Mouse (Mus musculus) stomach, embryonic 15.5 days (tissue): ENCODE measurements at regions not wholly inside any gene's neighbourhood (a gene's known extent, or its start where the extent isn't known, plus 50 kb on each side); places are given as distances from the start of the nearest gene placed in this dataset.

Experiments
- ATAC-seq: fragments of 200-750 bp; cut with Nextera tagmentation; 2 replicates; pipeline ENCODE4 v1.8.0; 2017; ENCODE audit warnings: low read depth, moderate number of reproducible peaks, moderate TSS enrichment; ENCODE audit not compliant: insufficient read depth, low FRiP score
- H3K27ac ChIP-seq: fragments of 300-500 bp; sonication (generic); 2 replicates; pipeline ENCODE4 v1.5.1; 2015; ENCODE audit warnings: mild to moderate bottlenecking, inconsistent platforms
- H3K27me3 ChIP-seq: fragments of 300-500 bp; sonication (generic); replicated peaks from 2 replicates; pipeline ENCODE4 v1.6.1; 2015; ENCODE audit warnings: inconsistent platforms
- H3K36me3 ChIP-seq: fragments of 300-500 bp; sonication (generic); 2 replicates; pipeline ENCODE4 v1.6.1; 2015; ENCODE audit warnings: inconsistent platforms
- H3K4me1 ChIP-seq: fragments of 300-500 bp; sonication (generic); 2 replicates; pipeline ENCODE4 v1.6.1; 2015; ENCODE audit warnings: inconsistent platforms
- H3K4me2 ChIP-seq: fragments of 300-500 bp; sonication (generic); 2 replicates; pipeline ENCODE4 v1.6.1; 2015; ENCODE audit warnings: mild to moderate bottlenecking, inconsistent platforms
- H3K4me3 ChIP-seq: fragments of 300-500 bp; sonication (generic); replicated peaks from 2 replicates; pipeline ENCODE4 v1.5.1; 2015; ENCODE audit warnings: inconsistent platforms
- H3K9ac ChIP-seq: fragments of 300-500 bp; sonication (generic); 2 replicates; pipeline ENCODE4 v1.6.1; 2015; ENCODE audit warnings: inconsistent platforms
- H3K9me3 ChIP-seq: fragments of 300-500 bp; sonication (generic); 2 replicates; pipeline ENCODE4 v1.6.1; 2016; ENCODE audit warnings: inconsistent platforms
- WGBS: fragments of 180-500 bp; shearing (Covaris S2); methylation state at CpG from one replicate; pipeline ENCODE4 v1.1.7; 2015; 5-methylcytosine and 5-hydroxymethylcytosine counted together

DNA sequence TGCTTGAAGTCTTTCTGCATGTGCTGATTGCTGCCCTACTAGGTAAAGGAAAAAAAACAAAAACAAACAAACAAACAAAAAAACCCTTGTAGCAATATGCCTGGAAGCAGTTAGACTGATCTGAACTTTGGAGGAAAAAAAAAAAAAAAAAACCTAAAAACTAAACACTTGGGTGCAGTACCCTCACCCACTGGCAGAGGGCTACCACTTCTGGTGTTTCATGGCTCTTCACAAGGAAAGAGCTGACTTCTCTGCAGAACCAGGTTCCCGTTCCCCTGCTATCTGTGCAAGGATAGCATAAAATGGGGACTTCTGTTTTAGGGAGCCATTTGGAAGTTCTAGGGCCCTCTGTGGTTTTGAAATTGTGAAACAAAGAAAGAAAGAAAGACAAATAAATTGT, 52.2 kb upstream of the Otud4 start:
- Histone ChIP-seq H3K27ac (no peak overlapping the region), H3K4me1 (no peaks in the 10 kb centered on the region), H3K9ac (no peak overlapping the region), H3K4me2 (no peak overlapping the region), H3K4me3 (no peak overlapping the region), H3K27me3 (no peaks in the 10 kb centered on the region), H3K36me3 (no peaks in the 10 kb centered on the region), H3K9me3 (no peaks in the 10 kb centered on the region)
- 13% methylated on average over 1 of the region's 1 CpGs for WGBS
- no peak for ATAC-seq

DNA sequence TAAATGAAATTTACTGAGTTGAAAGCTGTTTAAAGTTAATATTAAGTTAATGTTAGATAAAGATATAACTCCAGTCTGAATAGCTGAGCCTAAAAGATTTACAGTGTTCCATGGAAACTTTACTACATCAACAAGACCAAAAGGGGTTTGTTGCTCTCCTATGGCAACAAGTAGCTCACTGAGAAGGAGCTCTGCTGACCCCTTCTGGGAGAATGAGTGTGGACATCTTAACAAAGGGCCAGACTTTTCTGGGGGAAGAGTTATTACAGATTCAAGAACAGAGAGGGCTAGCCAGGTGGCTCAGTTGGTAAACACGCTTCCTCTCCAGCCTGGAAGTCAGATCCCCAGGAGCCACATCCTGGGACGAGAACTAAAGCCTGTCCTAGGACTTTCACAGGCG, 54.5 kb upstream of the Otud4 start:
- 0 out of 2 replicates have a peak, but pooled peaks have one; percentile 35 for ATAC-seq
- 20% methylated on average over 3 of the region's 3 CpGs for WGBS

DNA sequence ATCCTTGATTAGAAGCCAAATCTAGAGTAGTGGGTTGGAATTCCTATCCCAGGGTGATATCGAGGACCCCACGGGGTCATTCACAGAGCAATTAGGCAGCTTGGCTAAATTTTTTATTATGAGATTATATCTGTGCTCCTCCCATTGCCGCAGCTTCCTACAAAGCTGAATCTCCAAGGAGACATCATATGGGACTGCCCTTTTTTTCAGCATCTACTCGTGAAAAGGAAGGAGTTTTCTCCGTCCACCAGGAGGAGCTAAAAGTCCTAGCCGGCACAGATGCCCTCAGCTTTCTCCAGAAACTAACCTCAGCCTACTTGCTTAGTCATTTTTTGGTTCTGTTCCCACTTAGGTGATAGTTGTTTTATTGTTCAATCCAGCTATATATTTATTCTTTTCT, 56.1 kb upstream of the Otud4 start:
- WGBS, result 32% methylated on average over 6 of the region's 6 CpGs
- no peaks in the 10 kb centered on the region for H3K4me1 ChIP-seq
- H3K4me3 ChIP-seq, result no peak overlapping the region
- H3K27me3 ChIP-seq, result no peaks in the 10 kb centered on the region
- H3K4me2 ChIP-seq, result no peak overlapping the region
- H3K27ac ChIP-seq, result no peak overlapping the region
- no peak for ATAC-seq
- no peak overlapping the region for H3K9ac ChIP-seq
- no peaks in the 10 kb centered on the region for H3K36me3 ChIP-seq
- H3K9me3 ChIP-seq, result no peaks in the 10 kb centered on the region

More for the DNA sequence above, 54.5 kb upstream of the Otud4 start:
- no peaks in the 10 kb centered on the region for H3K27me3 ChIP-seq
- H3K4me3 ChIP-seq, result no peak overlapping the region
- no peaks in the 10 kb centered on the region for H3K9me3 ChIP-seq
- no peak overlapping the region for H3K27ac ChIP-seq
- no peak overlapping the region for H3K4me2 ChIP-seq
- H3K36me3 ChIP-seq, result no peaks in the 10 kb centered on the region
- H3K9ac ChIP-seq, result no peak overlapping the region
- H3K4me1 ChIP-seq, result no peaks in the 10 kb centered on the region

DNA sequence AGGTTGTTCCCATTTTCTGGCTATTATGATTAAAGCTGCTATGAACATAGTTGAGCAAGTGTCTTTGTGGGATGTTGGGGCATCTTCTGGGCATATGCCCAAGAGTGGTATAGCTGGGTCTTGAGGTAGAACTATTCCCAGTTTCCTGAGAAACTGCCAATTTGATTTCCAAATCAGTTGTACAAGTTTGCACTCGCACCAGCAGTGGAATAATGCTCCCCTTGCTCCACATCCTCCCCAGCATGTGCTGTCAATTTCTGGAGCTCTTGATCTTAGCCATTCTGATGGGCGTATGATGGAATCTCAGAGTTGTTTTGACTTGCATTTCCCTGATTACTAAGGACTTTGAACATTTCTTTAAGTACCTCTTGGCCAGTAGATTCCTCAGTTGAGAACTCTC, 57.2 kb upstream of the Otud4 start:
- WGBS, result 81% methylated on average over 2 of the region's 2 CpGs
- Histone ChIP-seq H3K27ac (no peak overlapping the region), H3K4me3 (no peak overlapping the region)

DNA sequence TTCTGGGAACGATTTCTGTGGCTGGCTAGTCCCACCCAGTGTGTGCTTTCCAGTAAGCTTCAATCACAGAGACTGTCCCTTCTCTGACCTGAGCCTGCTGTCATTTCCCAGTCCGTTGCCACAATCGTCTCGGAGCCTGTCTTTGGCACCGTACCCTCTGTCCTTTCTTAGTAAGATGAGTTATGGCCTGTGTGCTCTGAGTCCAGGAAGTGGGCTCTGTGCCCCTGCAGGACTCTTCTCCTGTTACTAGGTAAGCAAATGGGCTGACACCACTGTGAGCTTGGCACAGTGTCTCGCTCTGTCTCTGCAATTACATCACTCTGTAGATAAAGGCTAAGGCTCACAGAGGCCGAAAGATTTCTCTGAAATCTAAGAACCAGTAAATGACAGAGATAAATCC, 63.3 kb upstream of the Otud4 start:
- Histone ChIP-seq H3K27ac (no peak overlapping the region), H3K27me3 (no peaks in the 10 kb centered on the region), H3K4me2 (no peak overlapping the region), H3K9ac (no peak overlapping the region), H3K36me3 (no peaks in the 10 kb centered on the region), H3K9me3 (no peaks in the 10 kb centered on the region), H3K4me3 (no peak overlapping the region), H3K4me1 (0 out of 2 replicates have a peak, but pooled peaks cover 4% of the 10 kb centered on the region)
- 51% methylated on average over 7 of the region's 7 CpGs for WGBS
- ATAC-seq, result no peak; the same call in 1 of the 2 replicates

More for the DNA sequence above, 57.2 kb upstream of the Otud4 start:
- Histone ChIP-seq H3K27me3 (no peaks in the 10 kb centered on the region), H3K9me3 (no peaks in the 10 kb centered on the region), H3K36me3 (no peaks in the 10 kb centered on the region), H3K9ac (no peak overlapping the region), H3K4me1 (no peaks in the 10 kb centered on the region), H3K4me2 (no peak overlapping the region)
- ATAC-seq, result no peak

DNA sequence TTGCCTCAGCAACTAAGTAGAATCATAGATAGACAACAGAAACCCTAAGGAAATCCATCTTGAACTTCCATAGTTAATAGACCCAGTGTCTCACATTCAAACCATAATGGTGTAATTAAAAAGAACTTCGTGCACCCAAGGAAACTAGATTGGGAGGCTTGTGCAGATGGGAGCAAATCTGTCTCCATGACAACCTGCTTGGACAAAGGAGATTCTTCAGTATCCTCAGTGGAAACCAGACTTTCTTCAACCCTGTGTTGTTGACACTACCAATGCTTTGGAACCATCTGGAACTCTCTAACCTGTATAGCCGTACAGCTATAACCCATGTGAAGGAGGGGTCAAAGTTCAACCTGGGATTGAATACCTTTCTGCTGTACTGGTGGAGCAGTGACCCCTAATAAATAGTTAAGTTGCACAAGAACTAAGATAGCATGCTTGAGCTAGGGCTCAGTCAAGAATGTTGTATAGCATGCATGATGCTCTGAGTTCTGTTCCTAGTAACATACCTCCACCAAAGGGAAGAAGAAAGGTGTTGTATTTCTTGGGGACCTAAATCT, 64.2 kb upstream of the Otud4 start:
- ATAC-seq, result no peak
- H3K9me3 ChIP-seq, result no peaks in the 10 kb centered on the region
- H3K4me2 ChIP-seq, result no peak overlapping the region
- no peak overlapping the region for H3K9ac ChIP-seq
- no peak overlapping the region for H3K27ac ChIP-seq
- no peaks in the 10 kb centered on the region for H3K36me3 ChIP-seq
- 0 out of 2 replicates have a peak, but pooled peaks cover 4% of the 10 kb centered on the region for H3K4me1 ChIP-seq
- 56% methylated on average over 2 of the region's 2 CpGs for WGBS
- H3K4me3 ChIP-seq, result no peak overlapping the region
- no peaks in the 10 kb centered on the region for H3K27me3 ChIP-seq

DNA sequence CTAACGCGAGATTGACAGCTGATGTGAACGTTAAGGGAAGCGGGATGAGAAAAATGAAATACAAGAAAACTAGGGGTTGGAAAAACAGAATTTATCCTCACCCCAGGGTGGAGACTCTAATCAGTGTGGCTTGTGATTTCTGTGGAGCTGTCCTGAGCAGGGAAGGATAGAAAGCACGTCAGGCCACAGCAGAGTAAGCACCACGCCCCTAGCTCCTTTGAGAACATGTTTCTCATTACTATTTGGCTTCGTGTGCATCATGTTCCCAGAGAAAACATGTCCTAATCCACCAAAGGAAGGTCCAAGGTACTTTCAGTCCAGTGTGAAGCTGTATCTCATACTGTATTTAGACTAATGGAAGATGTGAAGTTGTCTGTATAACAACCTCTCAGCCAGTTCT, 65.9 kb upstream of the Otud4 start:
- H3K4me2 ChIP-seq, result no peak overlapping the region
- ATAC-seq, result no peak
- 0 out of 2 replicates have a peak, but pooled peaks cover 4% of the 10 kb centered on the region for H3K4me1 ChIP-seq
- 88% methylated on average over 7 of the region's 7 CpGs for WGBS
- H3K36me3 ChIP-seq, result no peaks in the 10 kb centered on the region
- H3K27ac ChIP-seq, result no peak overlapping the region
- H3K27me3 ChIP-seq, result no peaks in the 10 kb centered on the region
- H3K9me3 ChIP-seq, result no peaks in the 10 kb centered on the region
- no peak overlapping the region for H3K4me3 ChIP-seq
- no peak overlapping the region for H3K9ac ChIP-seq

DNA sequence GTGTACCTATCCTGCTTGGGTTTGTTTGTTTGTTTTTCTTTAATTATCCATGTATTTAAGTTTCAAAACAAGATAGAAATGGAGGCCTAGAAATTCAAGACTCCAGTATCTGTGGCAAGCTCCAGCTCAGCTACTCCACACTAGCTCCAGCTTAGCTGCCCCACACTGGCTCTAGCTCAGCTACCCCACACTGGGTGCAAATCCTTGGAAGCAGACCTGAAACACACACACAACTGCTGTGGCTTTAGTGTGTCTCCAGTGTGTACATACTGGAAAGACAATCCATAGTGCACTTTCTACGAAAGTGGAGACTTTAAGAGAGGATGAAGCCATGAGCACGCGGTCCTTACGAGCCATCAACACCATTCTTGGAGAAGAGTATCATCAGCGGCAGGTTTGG, 66.9 kb upstream of the Otud4 start:
- Histone ChIP-seq H3K36me3 (no peaks in the 10 kb centered on the region), H3K4me3 (no peak overlapping the region), H3K27ac (no peak overlapping the region), H3K4me1 (0 out of 2 replicates have a peak, but pooled peaks cover 4% of the 10 kb centered on the region), H3K9me3 (no peaks in the 10 kb centered on the region), H3K9ac (no peak overlapping the region), H3K27me3 (no peaks in the 10 kb centered on the region), H3K4me2 (no peak overlapping the region)
- ATAC-seq, result no peak
- 92% methylated on average over 5 of the region's 5 CpGs for WGBS

DNA sequence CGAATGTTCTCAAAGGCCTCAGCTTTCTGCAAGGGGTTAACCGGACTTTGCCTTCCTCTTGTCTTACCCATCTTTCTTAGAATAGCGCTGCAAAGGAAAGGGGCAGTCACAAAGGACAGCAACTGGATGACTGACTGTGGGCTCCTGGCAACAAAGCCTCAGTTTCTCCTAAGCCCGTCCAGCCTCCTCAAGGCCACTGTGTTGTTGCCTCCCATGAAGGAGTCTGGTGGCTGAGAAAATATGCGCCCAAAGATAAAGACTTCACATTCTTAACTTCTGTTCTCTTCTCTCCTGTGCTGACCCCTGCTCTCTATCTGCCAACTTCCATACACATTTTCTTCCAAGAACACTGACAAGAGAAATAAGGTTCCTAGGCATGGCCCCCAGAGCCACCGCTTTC, 76.3 kb upstream of the Otud4 start:
- Histone ChIP-seq H3K9ac (no peak overlapping the region), H3K9me3 (no peaks in the 10 kb centered on the region), H3K4me3 (no peak overlapping the region), H3K36me3 (no peaks in the 10 kb centered on the region), H3K4me2 (no peak overlapping the region), H3K27ac (no peak overlapping the region), H3K4me1 (peaks cover 4% of the 10 kb centered on the region; the same call in 1 of the 2 replicates), H3K27me3 (no peaks in the 10 kb centered on the region)
- 86% methylated on average over 6 of the region's 6 CpGs for WGBS
- no peak for ATAC-seq

DNA sequence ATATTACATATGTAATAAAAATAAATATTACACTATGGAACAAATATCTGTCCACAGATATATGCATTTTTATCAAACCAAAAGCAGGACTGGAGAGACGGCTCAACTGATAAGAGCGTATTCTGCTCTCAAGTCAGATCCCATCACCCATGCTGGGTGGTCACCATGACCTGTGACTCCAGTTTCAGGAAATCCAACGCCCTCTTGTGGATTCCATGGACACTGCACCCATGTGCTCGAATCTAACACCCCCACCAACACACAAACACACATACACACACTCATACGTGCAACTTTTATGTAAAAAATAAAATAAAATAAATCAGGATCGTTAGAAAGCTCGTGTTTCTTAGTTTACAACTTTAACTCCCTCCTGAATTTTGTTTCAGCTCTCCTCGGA, 76.7 kb upstream of the Otud4 start:
- Histone ChIP-seq H3K9me3 (no peaks in the 10 kb centered on the region), H3K27ac (no peak overlapping the region), H3K27me3 (no peaks in the 10 kb centered on the region), H3K4me1 (peaks cover 4% of the 10 kb centered on the region; the same call in 1 of the 2 replicates), H3K9ac (no peak overlapping the region), H3K4me3 (no peak overlapping the region), H3K4me2 (no peak overlapping the region), H3K36me3 (no peaks in the 10 kb centered on the region)
- WGBS, result 70% methylated on average over 8 of the region's 8 CpGs
- ATAC-seq, result no peak

DNA sequence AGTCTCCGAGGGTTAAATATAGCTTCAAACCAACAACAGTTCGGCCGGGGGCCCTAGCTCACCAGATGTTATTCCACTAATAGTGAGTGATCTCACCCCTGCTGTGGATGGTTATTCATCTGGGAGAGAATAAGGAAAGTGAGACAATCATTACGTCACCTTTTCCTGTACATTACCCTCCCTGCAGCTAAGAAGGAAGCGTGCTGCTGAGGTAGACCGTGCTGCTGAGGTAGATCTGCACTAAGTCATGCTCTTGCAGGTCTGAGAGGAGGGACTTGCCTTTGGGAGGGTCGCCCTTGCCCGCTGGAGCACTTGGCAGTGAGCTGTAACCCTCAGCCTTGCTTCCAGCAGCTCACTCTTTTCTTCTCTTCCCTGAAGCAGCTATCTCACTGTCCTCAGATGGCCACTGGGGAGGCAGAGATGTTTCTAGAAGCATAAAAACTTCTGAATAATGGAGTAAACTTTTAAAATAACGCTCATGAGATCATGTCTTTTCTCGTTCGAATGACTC, 77.3 kb upstream of the Otud4 start:
- Histone ChIP-seq H3K9me3 (no peaks in the 10 kb centered on the region), H3K27me3 (no peaks in the 10 kb centered on the region), H3K4me2 (peak overlapping the region; percentile 29), H3K9ac (no peak overlapping the region), H3K27ac (peak overlapping the region; percentile 83), H3K4me1 (peaks cover 4% of the 10 kb centered on the region; the same call in 1 of the 2 replicates), H3K4me3 (no peak overlapping the region), H3K36me3 (no peaks in the 10 kb centered on the region)
- ATAC-seq, result peak; percentile 80; the same call in 1 of the 2 replicates
- WGBS, result 44% methylated on average over 11 of the region's 11 CpGs

DNA sequence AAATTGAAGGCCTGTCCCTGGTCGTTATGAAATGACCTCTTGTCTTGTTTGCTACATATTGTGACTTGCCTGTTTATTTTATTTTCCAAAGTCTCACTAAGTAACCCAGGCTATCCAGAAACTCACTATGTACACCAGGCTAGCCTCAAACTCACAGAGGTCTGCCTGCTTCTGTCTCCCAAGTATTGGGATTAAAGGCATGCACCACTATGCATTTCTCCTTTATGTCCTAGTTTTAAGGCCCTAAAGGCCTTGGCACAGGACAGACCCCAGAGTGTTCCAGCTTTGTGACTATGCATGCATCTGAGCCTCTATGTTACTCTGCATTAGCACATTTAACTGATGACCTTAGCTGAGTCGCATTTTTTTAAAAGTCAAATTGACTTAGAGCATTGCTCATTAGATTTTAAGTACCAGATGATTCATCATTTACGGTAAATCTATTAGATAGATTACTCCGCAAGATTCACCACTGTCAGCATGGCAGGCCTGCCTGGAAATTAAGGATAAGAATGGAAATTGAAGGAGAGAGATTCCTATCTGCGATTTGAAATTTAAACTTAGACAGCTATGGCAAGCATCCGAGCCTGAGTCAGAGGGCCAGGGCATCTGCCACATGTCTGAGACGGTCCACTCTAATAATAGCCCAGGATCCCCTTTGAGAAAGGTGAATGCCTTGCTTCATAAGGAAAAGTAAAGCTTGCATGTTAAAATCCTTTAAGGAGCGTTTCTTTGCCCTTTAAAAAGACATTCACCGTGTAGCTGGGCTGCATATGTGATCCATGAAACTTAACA, 78.0 kb upstream of the Otud4 start:
- Histone ChIP-seq H3K36me3 (no peaks in the 10 kb centered on the region), H3K27ac (peak overlapping the region; percentile 83), H3K4me3 (no peak overlapping the region), H3K4me1 (peaks cover 4% of the 10 kb centered on the region; the same call in 1 of the 2 replicates), H3K27me3 (no peaks in the 10 kb centered on the region), H3K9me3 (no peaks in the 10 kb centered on the region), H3K9ac (no peak overlapping the region), H3K4me2 (peak overlapping the region; percentile 29)
- 55% methylated on average over 9 of the region's 9 CpGs for WGBS
- ATAC-seq, result no peak
